Mouse (Mus musculus) lung, postnatal 0 days (tissue): ENCODE results near the gene Gm17482.

Source experiments
- CTCF ChIP-seq: IDR thresholded peaks from 2 replicates; pipeline ENCODE4 v1.5.1; 2016; ENCODE audit warnings: antibody characterized with exemption, mild to moderate bottlenecking
- EP300 ChIP-seq: IDR thresholded peaks from 2 replicates; pipeline ENCODE4 v1.6.1; 2016; ENCODE audit warnings: antibody characterized with exemption, mild to moderate bottlenecking, control low read depth

GRCm38 (mm10) chr6:115225519-115225918 lies 1.6 kb upstream of the Gm17482 start:
- TF ChIP-seq CTCF (no peak), EP300 (no peak)
